Comparison of ENCODE assay signal across 13 mouse cellular contexts in genomic region chr14:16334260-16334659, GRCm38 (mm10).
"Had no signal": no experiment of that assay in that cellular context is flagged by ENCODE, and none has a peak within 500 bp of the region (broad histone marks: within the 10 kb centered on the region; RNA-seq: fewer than 3 reads in every experiment).

No protein-coding gene starts in this region.

- H3K4me2 ChIP-seq: limb, embryonic 15.5 days; liver, embryonic 12.5 days; lung, embryonic 14.5 days; midbrain, embryonic 15.5 days; stomach, embryonic 15.5 days had no signal

- H3K27me3 ChIP-seq: limb, embryonic 15.5 days; liver, embryonic 12.5 days; midbrain, embryonic 15.5 days; stomach, embryonic 15.5 days had no signal

- ATAC-seq: liver, embryonic 12.5 days; midbrain, embryonic 15.5 days had no signal

- H3K27ac ChIP-seq: kidney, postnatal 0 days; limb, embryonic 15.5 days; liver, embryonic 12.5 days; midbrain, embryonic 10.5 days; midbrain, embryonic 15.5 days; stomach, embryonic 15.5 days had no signal

- H3K36me3 ChIP-seq: limb, embryonic 15.5 days; liver, embryonic 12.5 days; midbrain, embryonic 10.5 days; midbrain, embryonic 15.5 days; stomach, embryonic 15.5 days had no signal

- H3K9me3 ChIP-seq: limb, embryonic 15.5 days; liver, embryonic 12.5 days; midbrain, embryonic 10.5 days; midbrain, embryonic 15.5 days; stomach, embryonic 15.5 days had no signal

- H3K9ac ChIP-seq: limb, embryonic 15.5 days; liver, embryonic 12.5 days; lung, embryonic 14.5 days; midbrain, embryonic 15.5 days; stomach, embryonic 15.5 days had no signal

- DNase-seq: kidney, adult 9 months; kidney, postnatal 36 days; layer of hippocampus, adult 9-11 months; layer of hippocampus, postnatal 36 days; lung, embryonic 14.5 days; lung, postnatal 10 days; lung, postnatal 4 days had no signal

- H3K4me1 ChIP-seq: midbrain, embryonic 15.5 days; stomach, embryonic 15.5 days had no signal

- H3K4me3 ChIP-seq: limb, embryonic 15.5 days; liver, embryonic 12.5 days; midbrain, embryonic 10.5 days; midbrain, embryonic 15.5 days; stomach, embryonic 15.5 days had no signal
